Mouse (Mus musculus) kidney, postnatal 0 days (tissue): Measurements from ENCODE around the gene Hoxd10. TPM values are rescaled to one million over a fixed set of nuclear protein-coding genes. Genes with fewer than 3 reads are reported as not detected.
A peak's percentile ranks its signal among the peaks of the same experiment; 100 is the strongest.

Experiments
- ATAC-seq: fragments of 200-750 bp; cut with Nextera tagmentation; replicated peaks from 2 replicates; pipeline ENCODE4 v1.8.0; 2017; ENCODE audit warnings: low read depth, moderate number of reproducible peaks, moderate TSS enrichment, moderate library complexity; ENCODE audit not compliant: low FRiP score
- DNase-seq: peaks from one replicate; pipeline ENCODE4 v3.0.0-alpha.2; 2016; ENCODE audit warnings: low spot score
- H3K27ac ChIP-seq: fragments of 300-500 bp; sonication (generic); 2 replicates; pipeline ENCODE4 v1.5.1; 2014; ENCODE audit warnings: mild to moderate bottlenecking
- H3K27me3 ChIP-seq: fragments of 300-500 bp; sonication (generic); 2 replicates; pipeline ENCODE4 v1.6.1; 2014; ENCODE audit warnings: low read length, mixed read lengths; ENCODE audit not compliant: insufficient read depth
- H3K36me3 ChIP-seq: fragments of 300-500 bp; sonication (generic); 2 replicates; pipeline ENCODE4 v1.6.1; 2014; ENCODE audit warnings: low read length, mixed read lengths; ENCODE audit not compliant: insufficient read depth
- H3K4me1 ChIP-seq: fragments of 300-500 bp; sonication (generic); replicated peaks from 2 replicates; pipeline ENCODE4 v1.6.1; 2014; ENCODE audit warnings: antibody characterized with exemption, low read length, mixed read lengths; ENCODE audit not compliant: insufficient read depth
- H3K4me2 ChIP-seq: fragments of 300-500 bp; sonication (generic); 2 replicates; pipeline ENCODE4 v1.6.1; 2014; ENCODE audit warnings: mild to moderate bottlenecking, low read length, moderate library complexity, mixed read lengths
- H3K4me3 ChIP-seq: fragments of 300-500 bp; sonication (generic); replicated peaks from 2 replicates; pipeline ENCODE4 v1.5.1; 2014; ENCODE audit warnings: low read depth, low read length
- H3K9ac ChIP-seq: fragments of 300-500 bp; sonication (generic); 2 replicates; pipeline ENCODE4 v1.6.1; 2014; ENCODE audit warnings: low read depth, low read length
- H3K9me3 ChIP-seq: fragments of 300-500 bp; sonication (generic); replicated peaks from 2 replicates; pipeline ENCODE4 v1.6.1; 2016; ENCODE audit warnings: low read length, inconsistent platforms, mixed read lengths
- CTCF ChIP-seq: IDR thresholded peaks from 2 replicates; pipeline ENCODE4 v1.5.1; 2016; ENCODE audit warnings: antibody characterized with exemption, low read depth, mild to moderate bottlenecking, moderate library complexity
- WGBS: fragments of 180-500 bp; shearing (Covaris S2); extraction: QIAGEN DNeasy Blood & Tissue Kit; methylation state at CpG from one replicate; pipeline ENCODE4 v1.1.7; 2014; 5-methylcytosine and 5-hydroxymethylcytosine counted together
- polyA plus RNA-seq: library from polyadenylated mRNA; unstranded; fragments of >200 nt; fragmentation: Nextera tagmentation; extraction: Ambion mirVana; gene quantifications from 2 replicates; pipeline ENCODE4 v1.2.1, GENCODE M21; 2015

Gene Hoxd10
- polyA plus RNA-seq, 1 experiment from 2014 or later: 44.6 TPM

- no peaks in the 10 kb centered on the region for H3K36me3 ChIP-seq
- peak overlapping the region; percentile 66 for H3K9ac ChIP-seq
- H3K4me1 ChIP-seq: peaks cover 9% of the 10 kb centered on the region; the same call in 1 of the 2 replicates
- no peak for ATAC-seq
- DNase-seq: peak; percentile 32
- H3K4me3 ChIP-seq: peak overlapping the region; percentile 13; the same call in 1 of the 2 replicates
- peak overlapping the region; percentile 66 for H3K27ac ChIP-seq
- no peaks in the 10 kb centered on the region for H3K9me3 ChIP-seq
- H3K4me2 ChIP-seq: peak overlapping the region; percentile 81
- no peak for TF ChIP-seq CTCF
- no peaks in the 10 kb centered on the region for H3K27me3 ChIP-seq
- WGBS: 30% methylated on average over 4 of the region's 4 CpGs
Observed at GRCm38 (mm10) chr2:74708676-74709075, 17.0 kb downstream of the Hoxd10 start.

DNA sequence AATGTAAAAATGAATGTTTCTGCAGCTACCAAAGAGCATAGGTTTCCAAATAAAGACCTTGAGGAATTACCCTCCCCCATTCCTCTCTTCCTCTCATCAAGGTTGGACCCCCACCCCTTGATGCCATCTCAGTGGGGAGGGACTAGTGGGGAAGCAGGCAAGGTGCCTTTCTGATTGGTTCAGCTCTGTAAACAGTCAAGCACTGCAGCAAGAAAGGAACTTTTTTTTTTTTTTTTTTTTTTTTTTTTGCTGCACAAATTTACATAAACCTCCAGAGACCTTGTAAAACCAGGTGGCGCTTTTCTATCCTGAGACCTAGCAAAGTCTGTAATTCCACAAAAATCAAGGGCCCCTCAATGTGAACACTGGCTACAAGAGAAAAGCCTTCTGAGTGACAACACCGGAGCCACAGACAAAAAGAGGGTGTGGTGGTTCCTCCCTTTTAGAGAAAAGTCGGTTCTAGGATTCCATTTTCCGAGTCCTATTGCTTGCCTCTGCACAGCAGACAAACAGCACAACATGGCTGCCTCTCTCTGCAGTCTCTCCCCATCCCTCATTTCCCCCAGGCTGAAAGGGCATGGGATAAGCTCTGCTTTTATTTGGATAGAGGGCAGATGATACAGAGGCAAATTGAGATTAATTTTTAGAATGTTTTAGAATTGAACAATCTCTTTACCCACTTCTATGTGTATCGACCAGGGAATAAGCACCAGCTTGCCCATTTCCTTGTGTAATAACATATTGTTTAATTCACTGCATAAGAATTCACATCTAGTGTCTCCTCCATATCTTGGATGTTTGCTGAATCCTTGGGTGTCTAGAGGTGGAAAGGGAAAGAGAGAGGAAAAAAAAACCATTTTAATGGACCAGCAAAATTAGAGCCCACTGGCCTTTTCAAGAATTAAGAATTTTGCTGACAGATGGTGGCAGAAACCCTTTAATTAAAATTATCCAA is 18.0 kb downstream of the Hoxd10 start:
- DNase-seq (peak; percentile 49), ATAC-seq (no peak)
- H3K4me2 ChIP-seq: peak overlapping the region; percentile 81
- 26% methylated on average over 5 of the region's 5 CpGs for WGBS
- H3K27ac ChIP-seq: peak overlapping the region; percentile 96; the same call in 1 of the 2 replicates
- TF ChIP-seq CTCF: no peak
- H3K4me1 ChIP-seq: peaks cover 17% of the 10 kb centered on the region; the same call in 1 of the 2 replicates
- H3K9ac ChIP-seq: peak overlapping the region; percentile 92; the same call in 1 of the 2 replicates
- H3K36me3 ChIP-seq: no peaks in the 10 kb centered on the region
- H3K27me3 ChIP-seq: no peaks in the 10 kb centered on the region
- no peaks in the 10 kb centered on the region for H3K9me3 ChIP-seq
- H3K4me3 ChIP-seq: no peak overlapping the region

DNA sequence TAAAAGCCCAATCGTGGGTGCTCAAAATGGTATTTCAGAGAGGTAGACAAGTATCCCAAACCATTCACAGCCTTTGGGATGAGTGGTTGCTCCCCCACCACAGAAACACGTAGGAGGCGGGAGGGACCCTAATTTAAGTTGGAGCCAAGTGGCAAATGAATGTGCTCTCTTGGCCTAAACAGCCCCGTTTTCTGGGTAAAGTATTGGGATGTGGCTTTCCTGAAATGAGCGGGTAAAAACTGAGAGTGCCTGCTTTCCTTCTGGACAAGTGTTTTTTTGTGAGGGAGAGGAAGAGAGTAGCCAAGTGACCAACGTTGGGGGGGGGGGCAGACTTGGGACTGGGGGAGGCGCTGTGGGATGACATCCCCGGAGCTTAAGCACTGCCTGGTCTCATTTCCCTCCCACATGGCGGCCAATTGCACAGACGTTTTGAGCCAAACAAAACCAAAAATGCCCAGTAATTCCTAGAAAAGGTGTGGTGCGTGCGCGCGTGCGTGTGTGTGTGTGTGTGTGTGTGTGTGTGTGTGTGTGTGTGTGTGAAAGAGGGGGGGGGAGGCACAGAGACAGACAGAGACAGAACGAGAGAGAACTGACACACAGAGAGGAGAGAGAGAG is 19.3 kb downstream of the Hoxd10 start:
- Histone ChIP-seq H3K4me2 (peak overlapping the region; percentile 81), H3K9me3 (no peaks in the 10 kb centered on the region), H3K9ac (peak overlapping the region; percentile 92), H3K4me1 (peaks cover 29% of the 10 kb centered on the region), H3K27ac (peak overlapping the region; percentile 96), H3K4me3 (peak overlapping the region; percentile 73), H3K27me3 (no peaks in the 10 kb centered on the region), H3K36me3 (no peaks in the 10 kb centered on the region)
- DNase-seq (peak; percentile 64), ATAC-seq (no peak)
- TF ChIP-seq CTCF: no peak
- 3% methylated on average over 16 of the region's 16 CpGs for WGBS

DNA sequence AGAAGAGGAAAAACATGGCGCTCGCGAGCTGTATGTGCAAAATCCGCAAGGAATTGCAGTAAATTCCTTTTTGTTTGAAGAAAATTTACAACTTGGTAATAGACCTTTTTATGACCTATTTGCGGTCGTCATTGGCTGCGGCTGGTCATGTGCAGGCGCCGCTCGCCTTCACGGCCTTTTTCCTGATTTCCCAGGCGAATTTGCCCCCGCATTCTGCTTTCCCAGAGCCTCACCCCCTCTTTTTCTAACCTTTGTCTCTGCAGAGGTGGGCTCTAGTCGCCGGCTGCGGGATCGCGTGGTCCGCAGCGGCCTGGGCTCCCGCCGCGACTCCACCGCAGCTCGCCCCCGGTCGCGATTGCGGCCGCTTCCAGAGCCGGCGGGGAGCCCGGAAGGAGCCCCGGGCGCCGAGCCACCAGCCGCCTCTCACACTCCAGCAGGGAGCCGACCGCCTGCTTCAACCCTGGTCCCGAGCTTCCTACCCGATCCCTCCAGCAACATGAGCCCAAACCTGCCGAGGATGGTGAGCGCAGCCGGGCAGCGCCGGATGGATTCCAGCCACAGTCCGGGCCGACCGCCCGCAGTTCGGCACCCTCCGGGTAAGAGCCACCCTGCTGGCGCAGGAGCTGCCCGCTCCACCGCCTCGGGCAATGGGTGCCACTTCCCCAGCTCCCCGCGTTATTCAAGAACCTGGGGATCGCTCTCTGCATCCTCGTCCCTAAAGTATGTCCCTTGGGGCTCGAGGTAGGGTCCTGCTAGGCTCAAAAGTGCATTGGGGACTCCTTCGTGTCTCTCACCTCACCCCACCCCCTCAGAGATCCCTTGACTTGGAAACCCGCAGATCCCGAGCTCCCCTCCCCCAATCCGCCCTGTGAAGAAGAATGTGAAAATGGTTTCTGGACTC is 20.2 kb downstream of the Hoxd10 start, which contains the start of the genes Hoxd3 and Hoxd4:
Hoxd3 (plus strand) TSS at position 207 of the 901 bp plus-strand sequence.
Hoxd4 (plus strand) TSS at position 209 of the 901 bp plus-strand sequence.
- peak within 1 kb of the TSS; percentile 92 for H3K9ac ChIP-seq
- peak; percentile 95 for DNase-seq
- ATAC-seq: peak; percentile 25

GRCm38 (mm10) chr2:74713239-74714150 is 21.8 kb downstream of the Hoxd10 start:
- H3K36me3 ChIP-seq: no peaks in the 10 kb centered on the region
- H3K4me2 ChIP-seq: peak overlapping the region; percentile 81
- peak overlapping the region; percentile 92 for H3K9ac ChIP-seq
- 8% methylated on average over 19 of the region's 19 CpGs for WGBS
- H3K27me3 ChIP-seq: no peaks in the 10 kb centered on the region
- no peaks in the 10 kb centered on the region for H3K9me3 ChIP-seq
- no peak for ATAC-seq
- no peak for DNase-seq
- TF ChIP-seq CTCF: no peak
- H3K4me1 ChIP-seq: peaks cover 31% of the 10 kb centered on the region
- peak overlapping the region; percentile 96 for H3K27ac ChIP-seq
- peak overlapping the region; percentile 73 for H3K4me3 ChIP-seq

More for the DNA sequence above, 20.2 kb downstream of the Hoxd10 start, which contains the start of the genes Hoxd3 and Hoxd4:
- H3K4me2 ChIP-seq: peak within 1 kb of the TSS; percentile 81
- no peak for TF ChIP-seq CTCF
- no peaks in the 10 kb centered on the region for H3K36me3 ChIP-seq
- H3K27ac ChIP-seq: peak within 1 kb of the TSS; percentile 96
- no peaks in the 10 kb centered on the region for H3K9me3 ChIP-seq
- peak within 1 kb of the TSS; percentile 73 for H3K4me3 ChIP-seq
- H3K4me1 ChIP-seq: peaks cover 31% of the 10 kb centered on the region
- no peaks in the 10 kb centered on the region for H3K27me3 ChIP-seq
- WGBS: under 1% methylated on average over 65 of the region's 65 CpGs
